Mouse (Mus musculus): ENCODE data around the gene Naif1. TPM values are rescaled to one million over a fixed set of nuclear protein-coding genes. Genes with fewer than 3 reads are reported as not detected.

The Naif1 gene
- total and polyA plus RNA-seq, 3 experiments: 2.8 to 3.7 (median 3.4) TPM

DNA sequence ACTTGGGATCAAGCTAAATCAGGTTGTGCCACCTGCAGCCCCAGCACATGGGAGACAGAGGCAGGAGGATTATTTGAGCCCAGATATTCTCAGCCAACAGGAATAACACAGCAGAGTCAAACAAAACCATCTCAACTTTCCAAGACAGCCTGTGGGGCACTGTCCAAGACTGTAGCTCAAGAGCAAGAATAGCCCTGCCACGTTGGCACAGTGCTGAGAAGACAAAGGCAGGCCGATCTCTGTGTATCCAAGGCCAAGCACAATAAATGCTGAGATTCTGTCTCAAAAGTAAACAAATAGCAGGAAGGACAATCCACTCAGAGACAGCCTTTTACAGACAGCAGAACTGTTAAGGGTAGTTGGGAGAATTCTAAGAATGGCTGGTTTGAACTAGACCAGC lies 10.1 kb upstream of the Naif1 start:
- Histone ChIP-seq H3K27ac (peak overlapping the region; percentile 37), H3K9ac (ENCODE audit: low read depth, low read length) (no peak overlapping the region), H3K27me3 (ENCODE audit: control insufficient read depth, insufficient read depth, low read length) (no peaks in the 10 kb centered on the region), H3K4me3 (no peak overlapping the region), H3K36me3 (ENCODE audit: control insufficient read depth, insufficient read depth, low read length) (peaks cover 6% of the 10 kb centered on the region), H3K79me2 (replicated peaks; ENCODE audit: control insufficient read depth, insufficient read depth, low read length) (no peaks in the 10 kb centered on the region; the same call in 1 of the 2 replicates), H3K4me1 (ENCODE audit: control insufficient read depth, insufficient read depth, low read length) (peaks cover 12% of the 10 kb centered on the region)
- no peak for DNase-seq
- 13% methylated on average over 2 of the region's 2 CpGs for WGBS
- TF ChIP-seq EP300 (IDR thresholded peaks at IDR 0.05; ENCODE audit: insufficient read depth, low read depth, low read length): no peak
- TF ChIP-seq CTCF (IDR thresholded peaks at IDR 0.05): no peak
- TF ChIP-seq POLR2A (IDR thresholded peaks at IDR 0.05; ENCODE audit: insufficient read depth, low read depth, low read length): no peak
- intact Hi-C loops (cut with DNase I): no loop called here

DNA sequence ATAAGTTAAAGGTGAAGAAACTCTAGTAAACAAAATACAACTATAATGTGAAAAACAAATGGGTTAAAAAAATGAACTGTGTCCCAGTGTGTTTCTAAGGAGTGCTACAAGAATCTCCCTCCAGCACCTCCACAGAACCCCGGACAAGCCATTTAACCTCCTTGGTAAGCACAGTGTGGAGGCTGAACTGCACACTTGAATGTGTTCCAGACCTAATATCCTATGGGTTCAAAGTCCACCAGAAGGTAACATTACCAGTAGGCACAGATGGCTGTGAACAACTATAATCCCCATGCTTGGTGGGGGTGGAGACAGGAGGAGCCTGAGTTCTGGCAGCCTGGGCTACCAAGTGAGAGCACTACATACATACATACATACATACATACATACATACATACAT lies 9.6 kb upstream of the Naif1 start:
- Histone ChIP-seq H3K27me3 (ENCODE audit: control insufficient read depth, insufficient read depth, low read length) (no peaks in the 10 kb centered on the region), H3K79me2 (replicated peaks; ENCODE audit: control insufficient read depth, insufficient read depth, low read length) (no peaks in the 10 kb centered on the region; the same call in 1 of the 2 replicates), H3K9ac (ENCODE audit: low read depth, low read length) (no peak overlapping the region), H3K4me3 (no peak overlapping the region), H3K36me3 (ENCODE audit: control insufficient read depth, insufficient read depth, low read length) (peaks cover 6% of the 10 kb centered on the region), H3K27ac (peak overlapping the region; percentile 37; the same call in 1 of the 2 replicates), H3K4me1 (ENCODE audit: control insufficient read depth, insufficient read depth, low read length) (peaks cover 12% of the 10 kb centered on the region)
- intact Hi-C loops (cut with DNase I): no loop called here
- TF ChIP-seq CTCF (IDR thresholded peaks at IDR 0.05): no peak
- no peak for TF ChIP-seq EP300 (IDR thresholded peaks at IDR 0.05; ENCODE audit: insufficient read depth, low read depth, low read length)
- no peak for TF ChIP-seq POLR2A (IDR thresholded peaks at IDR 0.05; ENCODE audit: insufficient read depth, low read depth, low read length)
- WGBS: 69% methylated on average over 1 of the region's 1 CpGs
- DNase-seq: no peak

DNA sequence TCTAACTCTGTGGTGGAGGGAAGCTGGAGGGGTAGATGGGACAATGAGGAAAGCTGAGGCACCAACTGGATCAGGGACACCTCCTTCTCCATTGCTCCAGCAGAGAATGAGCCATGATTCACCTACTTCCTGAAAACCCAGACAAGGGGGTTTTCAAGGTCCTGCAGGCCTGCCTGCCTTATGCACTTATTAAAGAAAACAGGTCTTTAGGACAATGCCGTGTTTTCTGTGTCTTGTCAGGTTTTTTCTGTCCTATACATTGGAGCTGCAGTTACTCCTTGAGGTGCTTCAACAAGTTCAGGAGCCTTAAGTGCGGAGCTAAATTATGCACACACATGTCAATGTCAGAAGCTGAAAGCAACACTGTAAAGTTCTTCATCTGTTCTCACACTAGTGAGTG lies 8.7 kb upstream of the Naif1 start:
- H3K27me3 ChIP-seq (ENCODE audit: control insufficient read depth, insufficient read depth, low read length): no peaks in the 10 kb centered on the region
- intact Hi-C loops (cut with DNase I): no loop called here
- DNase-seq: no peak
- H3K36me3 ChIP-seq (ENCODE audit: control insufficient read depth, insufficient read depth, low read length): peaks cover 6% of the 10 kb centered on the region
- no peak overlapping the region for H3K9ac ChIP-seq (ENCODE audit: low read depth, low read length)
- H3K27ac ChIP-seq: no peak overlapping the region
- no peaks in the 10 kb centered on the region; the same call in 1 of the 2 replicates for H3K79me2 ChIP-seq (replicated peaks; ENCODE audit: control insufficient read depth, insufficient read depth, low read length)
- H3K4me1 ChIP-seq (ENCODE audit: control insufficient read depth, insufficient read depth, low read length): peaks cover 12% of the 10 kb centered on the region
- 68% methylated on average over 2 of the region's 2 CpGs for WGBS
- no peak overlapping the region for H3K4me3 ChIP-seq
- no peak for TF ChIP-seq EP300 (IDR thresholded peaks at IDR 0.05; ENCODE audit: insufficient read depth, low read depth, low read length)

DNA sequence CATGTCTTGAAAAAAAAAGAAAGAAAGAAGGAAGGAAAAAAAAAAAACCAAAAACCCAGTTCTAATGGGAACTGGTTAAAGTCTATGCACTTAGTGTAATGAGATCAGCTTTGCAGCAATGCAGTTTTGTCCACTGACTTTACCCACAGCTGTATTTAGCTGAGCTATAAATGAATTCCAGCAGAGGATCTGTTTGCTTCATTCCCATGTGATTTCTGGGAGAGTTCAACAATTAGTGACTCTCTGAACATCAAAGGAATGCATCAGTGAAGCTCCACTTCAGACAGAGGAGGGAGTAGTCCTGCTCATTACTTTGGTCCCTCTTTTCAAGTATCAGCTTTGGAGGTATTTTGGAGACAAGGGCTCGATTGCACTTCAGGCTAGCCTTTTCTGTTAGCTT lies 4.7 kb upstream of the Naif1 start:
- 74% methylated on average over 1 of the region's 1 CpGs for WGBS
- no peaks in the 10 kb centered on the region for H3K27me3 ChIP-seq (ENCODE audit: control insufficient read depth, insufficient read depth, low read length)
- intact Hi-C loops (cut with DNase I): no loop called here
- TF ChIP-seq EP300 (IDR thresholded peaks at IDR 0.05; ENCODE audit: insufficient read depth, low read depth, low read length) (no peak), POLR2A (IDR thresholded peaks at IDR 0.05; ENCODE audit: insufficient read depth, low read depth, low read length) (no peak), CTCF (IDR thresholded peaks at IDR 0.05) (no peak)
- H3K4me1 ChIP-seq (ENCODE audit: control insufficient read depth, insufficient read depth, low read length): peaks cover 12% of the 10 kb centered on the region
- H3K36me3 ChIP-seq (ENCODE audit: control insufficient read depth, insufficient read depth, low read length): peaks cover 3% of the 10 kb centered on the region
- no peak overlapping the region for H3K9ac ChIP-seq (ENCODE audit: low read depth, low read length)
- DNase-seq: no peak
- H3K27ac ChIP-seq: no peak overlapping the region
- H3K4me3 ChIP-seq: no peak overlapping the region
- H3K79me2 ChIP-seq (replicated peaks; ENCODE audit: control insufficient read depth, insufficient read depth, low read length): no peaks in the 10 kb centered on the region; the same call in 1 of the 2 replicates

DNA sequence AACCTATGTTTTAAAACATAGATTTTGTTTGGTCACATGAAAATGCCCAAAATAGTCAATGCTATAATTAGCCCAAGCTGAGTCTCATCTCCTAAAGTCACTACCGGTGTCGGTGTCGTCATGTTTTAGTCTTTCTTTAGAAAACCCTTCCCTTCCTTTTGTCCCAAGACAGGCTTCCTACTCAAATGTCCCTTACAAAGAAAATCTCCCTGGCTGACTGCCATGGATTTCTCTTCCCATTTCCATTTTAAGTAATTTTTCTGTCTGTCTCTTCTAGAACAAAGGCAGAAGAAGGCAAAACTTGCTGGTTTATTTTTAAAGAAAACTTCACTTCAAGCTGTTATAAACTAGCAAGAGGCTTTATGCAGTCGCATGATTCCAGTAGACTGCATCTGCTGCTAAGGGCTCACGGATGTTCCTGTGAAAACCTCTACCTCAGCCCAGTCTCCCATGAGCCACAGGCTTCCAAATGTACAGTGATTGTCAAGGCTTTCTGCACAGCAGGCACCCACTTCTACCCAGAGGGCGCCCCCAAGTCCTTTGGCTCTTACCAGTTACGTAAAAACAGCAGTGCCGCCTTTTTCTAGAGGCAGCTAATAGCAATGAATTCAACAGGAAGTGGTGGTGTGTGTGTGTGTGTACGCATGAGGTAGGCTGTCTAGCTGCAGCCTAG lies 2.9 kb upstream of the Naif1 start:
- peaks cover 9% of the 10 kb centered on the region for H3K4me1 ChIP-seq (ENCODE audit: control insufficient read depth, insufficient read depth, low read length)
- peak overlapping the region; percentile 82 for H3K27ac ChIP-seq
- DNase-seq: peak; percentile 64 to 66
- H3K36me3 ChIP-seq (ENCODE audit: control insufficient read depth, insufficient read depth, low read length): peaks cover 3% of the 10 kb centered on the region
- peaks cover under 1% of the 10 kb centered on the region; the same call in 1 of the 2 replicates for H3K79me2 ChIP-seq (replicated peaks; ENCODE audit: control insufficient read depth, insufficient read depth, low read length)
- intact Hi-C loops (cut with DNase I): no loop called here
- peak overlapping the region; percentile 68 for H3K9ac ChIP-seq (ENCODE audit: low read depth, low read length)
- 8% methylated on average over 9 of the region's 9 CpGs for WGBS
- no peaks in the 10 kb centered on the region for H3K27me3 ChIP-seq (ENCODE audit: control insufficient read depth, insufficient read depth, low read length)
- peak overlapping the region; percentile 25 for H3K4me3 ChIP-seq
- TF ChIP-seq CTCF (IDR thresholded peaks at IDR 0.05) (peak; percentile 7; the same call in 1 of the 2 replicates), EP300 (IDR thresholded peaks at IDR 0.05; ENCODE audit: insufficient read depth, low read depth, low read length) (no peak)

DNA sequence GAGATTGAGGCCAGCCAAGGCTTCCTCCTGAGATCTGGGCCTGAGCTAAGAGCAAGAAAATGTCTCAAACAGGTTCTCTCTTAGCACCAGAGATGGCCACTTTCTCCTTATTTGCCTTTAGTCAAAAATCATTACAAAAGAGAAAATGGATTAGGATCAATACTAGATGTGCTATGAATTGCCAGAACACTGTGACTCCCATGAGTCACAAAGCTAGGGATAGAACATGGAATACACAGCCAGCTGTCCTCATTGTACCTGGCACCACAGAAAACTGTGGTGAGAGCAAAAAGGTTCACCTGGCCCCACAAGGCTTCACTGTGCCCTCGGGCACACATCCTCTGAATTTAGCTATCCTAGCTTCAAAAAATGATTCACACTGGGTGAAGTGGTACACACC lies 1.8 kb upstream of the Naif1 start:
- Histone ChIP-seq H3K36me3 (ENCODE audit: control insufficient read depth, insufficient read depth, low read length) (peaks cover 3% of the 10 kb centered on the region), H3K9ac (ENCODE audit: low read depth, low read length) (no peak overlapping the region), H3K27ac (peak overlapping the region; percentile 82), H3K79me2 (replicated peaks; ENCODE audit: control insufficient read depth, insufficient read depth, low read length) (peaks cover 5% of the 10 kb centered on the region), H3K4me3 (no peak overlapping the region), H3K4me1 (ENCODE audit: control insufficient read depth, insufficient read depth, low read length) (peaks cover 15% of the 10 kb centered on the region), H3K27me3 (ENCODE audit: control insufficient read depth, insufficient read depth, low read length) (no peaks in the 10 kb centered on the region)
- WGBS: 63% methylated on average over 1 of the region's 1 CpGs
- intact Hi-C loops (cut with DNase I): no loop called here
- no peak for TF ChIP-seq POLR2A (IDR thresholded peaks at IDR 0.05; ENCODE audit: insufficient read depth, low read depth, low read length)
- DNase-seq: no peak

All from heart, adult 2 months (tissue).